Mouse (Mus musculus) adrenal gland, postnatal 14 days (tissue): Measurements from ENCODE around the gene Uvssa. TPM values are rescaled to one million over a fixed set of nuclear protein-coding genes. Genes with fewer than 3 reads are reported as not detected.
A peak's percentile ranks its signal among the peaks of the same experiment; 100 is the strongest.

ENCODE experiments used
- DNase-seq: peaks from one replicate; pipeline ENCODE4 v3.0.0; 2021; ENCODE audit warnings: mixed read lengths
- long read RNA-seq, 2 experiments: library from polyadenylated mRNA; stranded (forward); transcript quantifications; one replicate each; pipeline ENCODE4 v2.0.0; 2021
- total RNA-seq: library from RNA; stranded (reverse); gene quantifications from 2 replicates; pipeline ENCODE4 v1.2.3, GENCODE M21; 2021

Uvssa gene
- total RNA-seq, result 8.0 and 9.4 TPM in 2 replicates
- long read RNA-seq, experiment 1, partial matches to known transcripts, result 0 of 2 reads
- long read RNA-seq, experiment 1, other reads (novel, unspliced or antisense), result 2 of 2 reads
- long read RNA-seq, experiment 2, partial matches to known transcripts, result 0 of 2 reads
- long read RNA-seq, experiment 2, other reads (novel, unspliced or antisense), result 2 of 2 reads

DNA sequence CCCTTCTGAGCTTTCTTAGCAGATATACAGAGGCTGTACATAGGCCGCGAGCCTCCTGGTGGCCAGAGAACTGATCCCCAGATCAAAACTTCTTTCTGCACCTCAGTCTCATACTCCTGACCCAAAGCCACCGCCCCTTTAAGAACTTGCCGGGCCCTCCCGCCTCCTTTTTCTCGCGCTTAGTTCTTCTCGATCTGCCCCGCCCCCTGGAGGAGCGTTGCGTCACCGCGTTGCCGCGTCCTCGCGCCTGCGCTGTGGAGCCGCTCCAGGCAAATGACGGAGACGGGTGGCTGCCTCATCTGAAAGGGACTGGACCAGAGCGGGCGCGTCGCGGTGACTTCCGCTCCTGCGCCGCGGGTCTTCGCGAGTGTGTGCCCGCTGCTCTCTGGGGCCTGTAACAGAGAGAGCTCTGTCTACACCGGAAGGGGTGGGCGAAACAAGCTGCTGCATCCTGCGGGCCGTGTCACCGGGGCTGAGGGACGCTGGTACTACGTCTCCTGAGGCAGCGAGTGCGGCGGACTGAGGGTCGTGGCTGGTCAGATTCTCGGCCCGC is at the start of gene Uvssa:
Gene Uvssa, plus strand, starts transcription at position 248 of the 553 bp plus-strand sequence.
- DNase-seq, result peak; percentile 100

DNA sequence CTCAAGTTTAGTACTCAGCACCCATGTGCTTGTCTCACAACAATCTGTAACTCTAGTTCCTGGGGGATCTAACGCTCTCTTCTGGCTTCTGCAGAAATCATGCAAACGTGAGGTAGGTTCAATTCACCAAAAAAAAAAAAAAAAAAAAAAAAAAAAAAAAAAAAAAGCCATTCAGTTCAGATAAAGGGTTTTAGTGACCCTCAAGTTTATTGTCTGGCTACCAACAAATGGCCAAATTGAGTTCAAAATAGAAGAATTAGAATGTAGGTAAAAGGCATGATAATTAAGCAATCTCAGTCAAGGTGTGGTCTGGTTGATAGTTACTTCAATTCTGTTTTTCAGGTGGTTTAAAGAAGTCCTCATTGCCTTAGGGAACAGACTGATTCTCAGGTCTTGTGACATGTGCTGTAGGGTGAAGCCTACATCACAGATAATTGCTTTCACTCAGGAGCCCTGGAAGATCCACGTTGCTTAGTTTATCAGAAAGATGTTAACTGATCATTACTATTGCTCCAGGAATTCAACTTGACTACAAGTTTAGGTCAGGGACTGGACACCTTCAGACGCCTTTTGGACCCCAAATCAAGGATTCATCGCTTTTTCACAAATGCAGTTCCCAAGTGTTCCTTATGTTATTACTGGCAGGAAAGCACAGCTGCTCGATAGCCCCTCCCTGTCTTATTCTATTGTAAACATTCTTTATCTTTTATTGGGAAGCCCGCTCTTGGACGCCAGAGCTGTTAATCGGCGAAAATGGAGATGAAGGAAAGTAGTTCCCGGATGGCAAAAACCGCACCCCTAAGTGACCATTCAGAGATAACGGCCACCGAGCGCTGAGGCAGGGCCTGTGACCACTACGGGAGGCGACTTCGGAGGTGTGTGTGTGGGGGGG is 43.7 kb upstream of the Uvssa start:
- DNase-seq, result no peak

DNA sequence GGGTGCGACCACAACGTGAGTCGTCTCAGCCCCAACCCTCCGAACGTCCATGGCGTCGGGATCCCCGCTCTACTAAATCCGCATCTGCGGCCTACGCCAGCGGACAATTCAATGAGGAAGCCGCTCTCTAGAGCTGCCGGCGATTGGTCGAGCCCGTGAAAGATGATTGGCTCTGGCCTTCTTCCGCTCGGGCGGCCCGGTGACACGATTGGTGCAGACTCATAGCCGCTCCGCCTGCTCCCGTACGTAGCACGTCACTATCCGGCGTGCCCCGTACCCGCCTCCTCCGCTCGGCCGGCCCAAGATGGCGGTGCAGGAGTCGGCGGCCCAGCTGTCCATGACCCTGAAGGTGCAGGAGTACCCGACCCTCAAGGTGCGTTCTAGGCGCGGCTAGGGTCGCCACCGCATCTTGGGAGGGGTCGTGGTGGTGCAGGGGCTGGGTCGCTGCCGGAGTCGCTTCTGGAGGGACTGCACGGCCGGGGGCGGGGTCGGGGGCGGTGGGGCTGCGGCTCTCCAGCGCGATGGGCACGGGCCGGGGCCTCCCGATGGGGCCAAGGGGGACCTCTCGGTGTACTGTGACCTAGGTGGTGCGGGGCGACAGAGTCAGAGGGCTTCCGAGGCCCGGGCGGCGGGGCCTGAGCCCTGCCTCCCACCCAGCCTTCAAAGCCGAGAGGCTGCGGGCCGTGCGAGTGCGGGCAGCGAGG is 42.9 kb upstream of the Uvssa start, which contains the start of gene Maea:
Gene Maea, plus strand, starts transcription at position 237 of the 704 bp plus-strand sequence.
- peak; percentile 97 for DNase-seq

DNA sequence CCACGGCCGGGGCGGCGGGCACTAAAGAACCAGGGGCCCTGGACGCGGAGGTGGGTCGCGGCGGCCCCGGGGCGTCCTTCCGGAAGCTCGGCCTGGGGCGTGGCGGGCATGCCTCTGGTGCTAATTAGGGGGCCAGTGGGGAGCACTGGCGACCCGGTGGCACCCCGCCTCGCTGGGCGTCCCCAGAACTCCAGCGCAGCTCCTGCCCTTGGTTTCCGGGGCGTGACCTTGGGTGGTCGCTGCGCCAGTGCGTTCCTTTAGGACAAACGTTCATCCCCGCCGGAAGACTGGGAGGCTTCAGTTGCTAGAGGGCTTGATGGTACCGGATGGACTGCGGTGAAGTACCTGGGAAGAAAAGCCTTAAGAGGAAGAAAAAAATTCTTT is 42.4 kb upstream of the Uvssa start:
- DNase-seq, result peak; percentile 50

DNA sequence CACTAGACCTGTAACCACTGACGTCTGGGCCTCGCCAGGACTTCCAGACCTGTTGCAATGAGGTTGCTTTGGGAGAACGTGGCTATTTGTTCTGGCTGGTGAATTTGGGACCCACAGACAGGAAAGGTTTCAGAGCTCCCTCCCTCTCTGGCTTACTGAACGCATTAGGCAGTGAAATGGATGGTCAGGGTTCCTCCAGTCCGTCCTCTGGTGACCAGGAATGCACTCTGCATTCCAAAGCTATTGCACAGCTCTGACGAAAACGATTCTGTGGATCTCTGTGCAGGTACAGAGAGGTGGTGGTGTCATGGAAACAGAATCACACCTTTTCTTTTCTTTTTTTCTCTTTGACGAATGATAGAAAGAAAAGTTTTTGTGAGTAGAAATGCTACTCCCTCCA is 41.1 kb upstream of the Uvssa start:
- DNase-seq, result peak; percentile 10

DNA sequence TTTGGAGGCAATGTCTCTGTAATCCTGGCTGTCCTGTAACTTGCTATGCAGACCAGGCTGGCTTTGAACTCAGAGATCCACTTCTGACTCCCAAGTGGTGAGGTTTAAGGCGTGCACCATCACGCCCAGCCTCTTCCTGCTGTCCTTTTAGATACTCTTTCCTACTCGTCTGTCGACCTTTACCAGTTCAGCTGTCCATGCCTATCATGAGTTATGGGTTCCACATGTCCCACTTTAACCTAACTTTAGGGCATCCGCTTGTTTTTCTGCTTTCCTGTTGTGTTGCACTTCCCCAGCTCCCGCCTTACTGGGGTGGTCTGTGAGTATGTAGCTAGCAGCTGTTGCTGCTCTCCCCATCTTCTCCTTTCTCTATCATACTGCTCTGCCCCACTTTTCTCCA is 37.2 kb upstream of the Uvssa start:
- DNase-seq, result no peak

DNA sequence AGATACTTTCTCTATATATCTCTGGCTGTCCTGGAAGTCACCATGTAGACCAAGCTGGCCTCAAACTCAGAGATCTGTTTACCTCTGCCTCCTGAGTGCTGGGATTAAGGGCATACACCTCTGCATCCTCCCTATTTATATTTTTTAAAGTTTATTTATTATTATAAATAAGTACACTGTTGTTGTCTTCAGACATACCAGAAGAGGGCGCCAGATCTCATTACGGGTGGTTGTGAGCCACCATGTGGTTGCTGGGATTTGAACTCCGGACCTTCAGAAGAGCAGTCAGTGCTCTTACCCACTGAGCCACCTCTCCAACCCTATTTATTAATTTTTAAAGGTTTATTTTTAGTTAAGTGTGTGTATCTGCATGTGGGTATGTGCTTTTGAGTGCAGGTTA is 36.1 kb upstream of the Uvssa start:
- DNase-seq, result peak; percentile 9

DNA sequence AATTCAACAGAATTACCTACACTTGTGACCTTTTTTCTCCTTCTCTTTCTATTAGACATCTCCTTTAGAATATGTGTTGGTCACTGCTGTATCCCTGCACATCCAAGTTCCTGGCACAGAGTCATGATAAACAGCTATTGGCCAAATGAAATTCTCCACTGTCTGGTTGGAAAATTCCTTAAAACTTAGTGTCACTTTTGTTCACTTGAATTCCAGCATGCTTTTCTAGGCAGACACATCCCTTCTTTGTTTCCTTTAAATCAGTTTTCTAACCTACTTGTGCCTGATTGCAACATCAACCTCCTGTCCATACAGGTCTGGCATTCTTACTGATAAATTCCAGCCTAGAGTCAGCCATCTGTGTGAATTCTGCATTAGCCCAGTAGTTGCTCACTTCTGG is 35.5 kb upstream of the Uvssa start:
- DNase-seq, result no peak

DNA sequence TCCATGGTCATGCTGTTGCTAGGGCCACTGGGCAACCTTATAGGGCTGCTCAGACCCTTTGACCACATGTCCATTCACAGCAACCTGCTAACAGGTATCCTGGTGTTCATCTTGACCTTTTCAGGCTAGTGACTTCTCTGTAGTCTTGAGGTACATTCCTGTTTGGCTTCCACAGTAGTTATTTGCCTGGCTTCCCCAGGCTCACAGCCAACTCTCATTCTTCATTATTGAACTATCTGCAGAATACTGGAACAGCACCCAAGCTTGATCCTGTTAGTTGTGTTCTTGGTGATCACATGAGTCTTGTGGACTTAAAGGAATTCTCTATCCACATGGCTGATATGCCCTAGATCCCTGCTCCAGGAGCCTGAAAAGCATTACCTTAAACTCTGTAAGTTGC is 34.8 kb upstream of the Uvssa start:
- no peak for DNase-seq

DNA sequence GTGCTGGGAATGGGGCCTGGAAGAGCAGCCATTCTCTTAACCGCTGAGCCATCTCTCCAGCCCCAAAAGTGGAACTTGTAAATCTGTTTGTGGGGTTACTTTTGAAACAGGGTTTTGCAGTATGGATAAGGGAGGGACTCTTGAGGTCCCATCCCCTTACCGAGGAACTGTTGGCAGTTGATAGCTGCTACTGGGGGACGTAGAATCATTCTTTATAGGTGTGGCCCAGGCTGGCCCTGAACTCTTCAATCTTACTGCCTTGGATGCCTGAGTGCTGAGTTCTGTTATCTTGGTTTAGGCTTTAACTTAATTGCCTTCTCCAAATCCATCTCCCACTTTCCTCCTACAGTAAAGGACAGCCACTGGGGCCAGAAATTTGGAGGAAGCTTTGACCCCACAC is 34.3 kb upstream of the Uvssa start:
- DNase-seq, result no peak

DNA sequence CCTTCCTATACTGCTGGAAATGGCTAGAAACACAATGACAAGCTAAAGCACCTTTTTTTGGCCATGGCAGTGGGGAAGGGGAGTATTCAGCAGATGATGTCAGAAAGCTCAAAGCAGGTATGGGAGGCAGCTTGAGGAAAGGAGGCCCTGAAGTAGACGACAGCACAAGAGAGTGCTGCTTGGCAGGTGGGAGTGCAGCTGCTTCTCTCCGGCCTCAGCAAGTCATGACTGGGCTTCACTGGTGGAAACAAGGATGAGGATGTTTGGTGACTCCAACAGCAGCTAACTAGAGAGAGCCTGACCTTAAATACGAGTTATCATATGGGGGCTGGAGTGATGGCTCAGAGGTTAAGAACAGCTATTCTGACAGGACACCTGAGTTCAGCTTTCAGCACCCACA is 30.7 kb upstream of the Uvssa start:
- no peak for DNase-seq

DNA sequence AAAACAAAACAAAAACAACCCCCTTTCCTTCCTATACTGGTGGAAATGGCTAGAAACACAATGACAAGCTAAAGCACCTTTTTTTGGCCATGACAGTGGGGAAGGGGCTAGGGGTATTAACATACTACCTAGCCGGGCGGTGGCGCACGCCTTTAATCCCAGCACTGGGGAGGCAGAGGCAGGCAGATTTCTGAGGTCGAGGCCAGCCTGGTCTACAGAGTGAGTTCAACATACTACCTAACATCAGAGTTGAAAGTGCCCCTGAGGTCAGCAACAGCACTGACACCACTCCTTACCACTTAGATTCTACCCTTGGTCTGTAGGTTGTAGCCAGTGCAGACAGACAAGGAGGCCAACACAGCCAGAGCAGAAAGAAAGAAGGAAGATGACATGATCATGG is 29.1 kb upstream of the Uvssa start:
- no peak for DNase-seq

DNA sequence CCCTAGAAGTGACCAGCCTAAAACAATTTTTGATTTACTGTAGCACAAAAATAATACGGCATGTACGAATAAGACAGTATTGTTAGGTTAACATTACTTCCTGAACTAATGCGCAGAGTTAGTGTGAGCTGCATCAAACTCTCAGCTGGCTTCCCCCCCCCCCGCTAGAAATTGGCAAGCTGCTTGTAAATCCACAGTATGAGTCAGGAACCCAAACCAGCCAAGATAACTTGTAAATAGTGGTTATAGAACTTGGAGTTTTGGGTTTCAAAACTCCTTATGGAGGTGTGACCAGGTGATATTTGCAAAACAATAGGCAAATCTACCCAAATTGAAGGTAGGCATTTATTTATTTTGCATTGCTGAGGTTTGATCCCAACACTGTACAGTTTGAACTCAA is 28.6 kb upstream of the Uvssa start:
- no peak for DNase-seq

DNA sequence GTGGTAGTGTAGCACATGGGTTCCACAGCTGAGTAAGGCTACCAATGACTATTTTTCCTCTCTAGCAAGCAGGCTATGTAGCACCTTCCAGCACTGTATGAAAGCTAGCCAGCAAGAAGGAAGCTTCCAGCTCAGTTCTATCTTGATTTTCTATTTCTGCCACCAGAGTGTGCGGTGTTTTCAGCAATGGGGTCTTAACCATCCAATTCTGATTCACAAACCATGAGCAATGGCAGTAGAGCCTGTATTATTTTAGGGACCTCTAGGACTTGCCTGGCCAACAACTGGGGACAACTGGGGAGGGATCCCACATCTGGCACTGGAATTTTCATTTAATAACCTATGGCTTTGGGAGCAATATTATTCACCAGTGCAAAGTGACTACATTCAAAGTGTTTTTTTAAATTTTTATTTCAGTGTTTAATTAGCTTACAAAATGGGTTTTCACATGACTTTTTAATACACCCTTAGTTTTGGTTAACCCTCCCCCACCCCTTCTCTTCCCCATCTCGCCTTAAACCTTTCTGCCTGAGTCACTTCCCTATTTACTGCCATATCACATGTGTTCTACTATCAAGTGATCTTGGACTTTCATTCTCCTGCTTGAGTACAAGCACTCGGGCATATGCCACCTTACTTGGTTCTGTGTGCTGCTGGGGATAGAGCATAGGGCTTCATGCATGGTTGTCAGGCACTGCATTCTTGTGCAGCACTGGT is 26.6 kb upstream of the Uvssa start:
- no peak for DNase-seq

DNA sequence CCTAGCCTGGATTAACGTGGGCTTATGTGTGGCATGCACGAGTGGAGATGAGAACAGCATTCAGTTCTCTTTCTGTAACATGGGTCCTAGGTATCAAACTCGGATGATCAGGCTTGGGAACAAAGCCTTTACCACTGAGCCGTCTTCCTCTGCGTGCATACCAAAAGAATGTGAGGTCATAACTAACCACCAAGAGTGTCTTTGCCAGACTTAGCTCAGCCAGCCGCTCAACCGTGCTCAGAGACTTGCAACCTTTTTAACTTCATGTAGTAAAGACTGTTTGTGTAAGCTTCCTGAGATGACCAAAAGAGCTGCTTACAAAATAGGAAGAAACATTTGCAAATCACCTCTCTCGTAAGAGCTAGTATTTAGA is 26.1 kb upstream of the Uvssa start:
- no peak for DNase-seq

DNA sequence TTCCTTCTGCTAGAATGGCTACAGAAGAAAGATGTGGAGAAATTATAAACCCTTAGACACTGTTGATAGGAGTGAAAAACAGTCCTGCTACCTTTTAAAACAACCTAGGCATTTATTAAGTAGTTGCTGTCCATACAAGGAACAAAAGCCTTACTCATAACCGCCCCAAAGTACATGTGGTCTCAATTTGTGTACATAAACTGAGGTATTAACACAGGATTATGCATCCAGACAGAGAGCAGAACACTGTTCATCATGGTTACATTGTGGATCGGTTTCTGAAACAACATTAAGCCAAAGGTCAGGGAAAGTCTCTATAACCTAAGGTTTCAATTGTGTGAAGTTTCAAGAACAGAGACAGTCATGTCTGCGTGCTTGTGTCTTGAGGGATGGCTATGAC is 25.3 kb upstream of the Uvssa start:
- DNase-seq, result no peak

DNA sequence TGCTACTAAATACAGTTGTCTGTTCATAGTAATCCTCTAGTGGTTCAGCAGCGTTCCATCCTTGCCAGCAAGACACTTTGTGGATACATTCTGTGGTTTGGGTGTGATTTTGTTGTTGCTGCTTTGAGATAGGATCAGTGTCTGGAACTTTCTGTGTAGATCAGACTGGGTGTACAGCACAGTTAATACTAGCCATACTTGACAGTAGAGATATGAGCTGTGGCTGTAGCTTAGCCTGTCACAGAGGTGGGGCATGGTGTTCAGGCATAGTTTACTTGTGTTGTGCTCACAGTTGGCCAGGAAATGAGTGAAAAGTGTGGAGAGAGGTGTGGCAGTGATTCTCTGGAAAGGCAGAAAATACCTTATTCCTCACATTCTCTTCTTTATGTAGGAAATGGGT is 20.9 kb upstream of the Uvssa start:
- no peak for DNase-seq

DNA sequence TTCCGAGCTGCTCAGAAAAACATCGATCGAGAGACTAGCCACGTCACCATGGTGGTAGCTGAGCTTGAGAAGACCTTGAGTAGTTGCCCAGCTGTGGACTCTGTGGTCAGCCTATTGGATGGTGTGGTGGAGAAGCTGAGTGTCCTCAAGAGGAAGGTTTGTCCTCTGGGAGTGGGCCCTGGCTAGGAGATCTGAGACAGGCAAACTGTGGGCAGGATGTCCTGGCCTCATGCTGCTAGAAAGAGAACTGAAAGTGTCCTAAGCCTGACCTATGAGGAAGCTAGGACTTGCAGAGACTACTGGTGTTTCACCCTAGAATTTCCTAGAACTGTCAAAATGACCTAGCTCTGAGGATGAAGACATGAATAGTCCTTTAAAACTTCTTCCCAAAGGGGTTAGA is 19.9 kb upstream of the Uvssa start:
- DNase-seq, result peak; percentile 34

DNA sequence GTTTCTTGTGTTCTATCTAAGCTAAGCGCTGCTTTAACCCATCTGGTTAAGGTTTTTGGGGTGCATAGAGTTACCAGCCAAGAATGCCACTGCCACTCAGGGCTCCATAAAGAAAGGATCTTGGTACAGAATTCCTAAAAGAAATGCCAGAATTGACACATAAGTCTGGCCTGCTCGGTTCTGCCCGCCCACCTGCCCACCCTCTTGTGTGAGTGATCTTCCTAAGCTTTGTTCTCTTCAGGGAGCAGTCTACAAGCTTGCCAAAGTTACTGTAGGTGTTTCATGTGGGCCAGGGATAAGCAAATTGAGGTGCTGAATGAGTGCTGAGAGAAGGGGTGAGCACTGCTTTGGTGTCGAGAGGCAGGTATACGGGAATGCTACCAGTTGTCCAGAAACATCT is 15.1 kb upstream of the Uvssa start:
- DNase-seq, result no peak

DNA sequence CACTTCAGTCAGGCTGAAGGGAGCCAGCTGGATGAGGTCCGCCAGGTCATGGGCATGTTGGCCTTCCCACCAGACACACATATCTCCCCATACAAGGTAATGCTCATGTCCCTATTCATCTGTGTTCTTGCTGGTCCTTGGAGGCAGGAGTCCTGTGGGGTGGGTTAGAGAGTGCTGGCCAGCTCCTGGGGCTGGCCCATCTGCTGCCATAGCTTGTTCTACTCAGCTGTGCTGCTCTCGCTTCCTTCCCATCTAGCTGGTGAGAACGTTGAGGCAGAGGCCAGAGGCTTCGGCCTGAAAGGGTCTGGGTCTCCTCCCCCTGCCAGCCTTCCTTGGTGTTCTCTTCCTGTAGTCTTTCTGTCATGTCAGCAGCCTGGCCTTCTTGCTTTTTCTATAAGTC is 9.7 kb upstream of the Uvssa start:
- no peak for DNase-seq

DNA sequence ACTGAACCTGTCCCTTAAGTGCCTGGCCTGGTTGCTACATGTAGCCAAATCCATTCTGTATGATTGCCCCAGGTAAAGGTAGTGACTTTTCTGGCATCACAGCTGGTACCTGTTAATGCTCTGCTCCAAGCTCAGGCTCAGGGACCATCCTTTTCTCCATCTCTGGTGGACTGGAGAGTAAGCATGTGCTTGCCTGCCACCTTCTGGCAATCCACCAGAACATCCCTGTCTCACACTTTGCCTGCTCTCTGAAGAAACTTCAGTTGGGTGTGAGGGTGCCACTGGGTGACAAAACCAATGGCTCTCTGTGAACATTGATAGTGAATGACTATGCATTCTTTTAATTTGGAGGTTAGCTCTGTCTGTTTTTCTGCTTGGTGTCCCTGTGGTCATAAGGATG is 7.2 kb upstream of the Uvssa start:
- peak; percentile 32 for DNase-seq

DNA sequence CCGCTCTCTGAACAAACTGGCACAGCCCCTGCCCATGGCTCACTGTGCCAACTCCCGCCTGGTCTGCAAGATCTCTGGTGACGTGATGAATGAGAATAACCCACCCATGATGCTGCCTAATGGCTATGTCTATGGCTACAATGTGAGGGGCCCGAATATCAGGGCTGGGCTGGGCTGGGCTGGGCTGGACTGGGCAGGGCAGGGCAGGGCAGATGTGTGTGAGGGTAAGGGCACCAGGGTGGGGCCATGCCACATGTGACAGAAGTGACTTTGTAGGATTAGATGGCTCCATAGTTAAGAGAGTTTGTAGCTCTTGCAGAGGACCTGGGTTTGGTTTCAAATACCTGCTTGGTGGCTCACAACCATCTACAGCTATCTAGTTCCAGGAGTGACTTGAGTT is 6.7 kb upstream of the Uvssa start:
- no peak for DNase-seq
